Mouse (Mus musculus) myocyte (in vitro differentiated cells): Measurements from ENCODE around the gene Il4ra.

ENCODE experiments used
- CEBPB ChIP-seq: IDR thresholded peaks from 2 replicates; pipeline ENCODE4 v1.6.1; 2011; ENCODE audit warnings: mild to moderate bottlenecking, moderate library complexity; ENCODE audit not compliant: poor library complexity, insufficient read depth, severe bottlenecking
- E2F4 ChIP-seq: IDR thresholded peaks from one replicate; pipeline ENCODE4 v1.6.1; 2011; ENCODE audit warnings: mild to moderate bottlenecking, control low read depth, moderate library complexity; ENCODE audit not compliant: insufficient read depth
- MAX ChIP-seq: IDR thresholded peaks from one replicate; pipeline ENCODE4 v1.6.1; 2011; ENCODE audit warnings: low read depth, mild to moderate bottlenecking, control low read depth
- MYOD1 ChIP-seq, 3 experiments: IDR thresholded peaks; one replicate each; pipeline ENCODE4 v1.6.1; 2011; ENCODE audit warnings: control low read depth in 2 of 3, low read depth in 2 of 3, mild to moderate bottlenecking in 2 of 3, moderate library complexity in 1 of 3; ENCODE audit not compliant: insufficient read length in 2 of 3, control insufficient read depth in 1 of 3
- MYOG ChIP-seq, 3 experiments: IDR thresholded peaks; one replicate each; pipeline ENCODE4 v1.6.1; 2011; ENCODE audit warnings: control low read depth in 2 of 3, low read depth in 2 of 3, mild to moderate bottlenecking in 2 of 3; ENCODE audit not compliant: insufficient read length in 2 of 3, control insufficient read depth in 1 of 3, insufficient read depth in 1 of 3
- POLR2A ChIP-seq: IDR thresholded peaks from one replicate; pipeline ENCODE4 v1.6.1; 2011; ENCODE audit warnings: low read depth, mild to moderate bottlenecking, control low read depth, moderate library complexity; ENCODE audit not compliant: insufficient read length
- POLR2AphosphoS2 ChIP-seq: IDR thresholded peaks from one replicate; pipeline ENCODE4 v1.6.1; 2011; ENCODE audit warnings: low read depth, control low read depth; ENCODE audit not compliant: insufficient read length
- REST ChIP-seq: IDR thresholded peaks from one replicate; pipeline ENCODE4 v1.6.1; 2011; ENCODE audit warnings: mild to moderate bottlenecking, control low read depth, moderate library complexity; ENCODE audit not compliant: insufficient read depth, insufficient read length
- TCF12 ChIP-seq: IDR thresholded peaks from one replicate; pipeline ENCODE4 v1.6.1; 2011; ENCODE audit warnings: mild to moderate bottlenecking, control low read depth; ENCODE audit not compliant: poor library complexity, insufficient read depth, severe bottlenecking
- USF1 ChIP-seq: IDR thresholded peaks from one replicate; pipeline ENCODE4 v1.6.1; 2011; ENCODE audit warnings: low read depth, mild to moderate bottlenecking, control low read depth, moderate library complexity

- TF ChIP-seq TCF12 (no peak), MAX (no peak), POLR2A (no peak), USF1 (no peak), E2F4 (no peak), POLR2AphosphoS2 (no peak), MYOD1 (IDR thresholded peaks at IDR 0.05; ENCODE audit: control insufficient read depth in 1 of 3, insufficient read length in 2 of 3, low read depth in 2 of 3) (no peak), MYOG (IDR thresholded peaks at IDR 0.05; ENCODE audit: control insufficient read depth in 1 of 3, insufficient read depth in 1 of 3, insufficient read length in 2 of 3, low read depth in 2 of 3) (no peak), REST (no peak), CEBPB (no peak)
Observed at GRCm38 (mm10) chr7:125607384-125608182, 55.7 kb downstream of the Il4ra start.
